Mouse (Mus musculus) urinary bladder, adult 2 months (tissue): ENCODE results near the gene Mtmr12. TPM values are rescaled to one million over a fixed set of nuclear protein-coding genes. Genes with fewer than 3 reads are reported as not detected.
"Not testable (repeated sequence)": the region's sequence is repeated elsewhere in the genome, so short reads cannot be mapped to it uniquely, and the experiment has no call there.

Experiments used
- DNase-seq: peaks from one replicate; pipeline ENCODE4 v3.0.0; 2022; ENCODE audit warnings: low spot score
- polyA plus RNA-seq: library from polyadenylated mRNA; depleted of rRNA; stranded (reverse); fragments of >200 nt; gene quantifications from 2 replicates; pipeline ENCODE4 v1.2.3, GENCODE M21; 2012

Gene Mtmr12
- polyA plus RNA-seq, 1 experiment, result 13.7 TPM

- DNase-seq, result no peak
Measured at GRCm38 (mm10) chr15:12211577-12211976, 6.7 kb downstream of the Mtmr12 start.

- DNase-seq, result no peak
Measured at GRCm38 (mm10) chr15:12212266-12212665, 7.4 kb downstream of the Mtmr12 start.

- DNase-seq, result no peak
Measured at GRCm38 (mm10) chr15:12214531-12215414, 9.9 kb downstream of the Mtmr12 start.

GRCm38 (mm10) chr15:12215415-12215718 lies 10.5 kb downstream of the Mtmr12 start:
- no peak for DNase-seq

DNA sequence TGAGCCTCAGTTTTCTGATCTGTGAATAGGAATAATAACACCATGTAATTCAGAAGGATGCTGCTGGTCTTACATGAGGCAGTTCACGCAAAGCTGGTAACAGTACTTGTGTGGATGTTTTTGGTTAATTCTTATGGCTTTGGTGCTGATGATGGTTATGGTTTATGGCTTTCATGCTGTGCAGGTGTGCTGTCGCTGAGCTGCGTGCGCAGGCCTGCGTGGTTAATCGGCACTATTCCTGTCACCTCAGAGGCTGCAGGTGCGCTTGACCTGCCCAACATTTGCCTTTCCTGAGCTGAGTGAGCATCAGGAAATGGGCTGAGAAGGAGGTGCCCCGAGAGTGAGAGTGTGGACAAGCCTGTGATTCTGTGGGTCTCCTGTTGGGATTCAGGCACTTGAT lies 11.3 kb downstream of the Mtmr12 start:
- DNase-seq, result no peak

DNA sequence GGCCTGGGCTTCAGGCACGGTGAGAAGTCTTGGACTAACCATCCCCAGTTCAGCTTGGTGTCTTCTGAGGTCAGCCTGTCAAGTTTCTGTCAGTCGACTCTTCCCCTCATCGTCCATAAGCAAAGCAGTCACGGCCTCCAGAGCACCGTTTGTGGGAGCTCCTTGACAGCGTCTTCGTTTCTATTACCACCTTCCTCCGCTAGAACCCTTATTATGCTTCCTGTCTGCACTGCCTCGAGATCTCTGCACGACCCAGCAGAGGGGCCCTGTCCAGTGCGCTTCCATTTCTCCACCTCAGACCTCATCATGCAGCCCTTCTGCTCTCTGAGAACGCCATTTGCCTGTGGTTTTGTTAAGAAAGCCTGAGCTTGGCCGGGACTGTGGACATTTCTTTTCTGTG lies 12.0 kb downstream of the Mtmr12 start:
- DNase-seq, result no peak

GRCm38 (mm10) chr15:12217332-12217731 lies 12.5 kb downstream of the Mtmr12 start:
- not testable (repeated sequence) for DNase-seq

GRCm38 (mm10) chr15:12217849-12218248 lies 13.0 kb downstream of the Mtmr12 start:
- no peak for DNase-seq

- DNase-seq, result no peak
Measured at GRCm38 (mm10) chr15:12218583-12219382, 14.0 kb downstream of the Mtmr12 start.

GRCm38 (mm10) chr15:12221131-12221530 lies 16.3 kb downstream of the Mtmr12 start:
- DNase-seq, result no peak

DNA sequence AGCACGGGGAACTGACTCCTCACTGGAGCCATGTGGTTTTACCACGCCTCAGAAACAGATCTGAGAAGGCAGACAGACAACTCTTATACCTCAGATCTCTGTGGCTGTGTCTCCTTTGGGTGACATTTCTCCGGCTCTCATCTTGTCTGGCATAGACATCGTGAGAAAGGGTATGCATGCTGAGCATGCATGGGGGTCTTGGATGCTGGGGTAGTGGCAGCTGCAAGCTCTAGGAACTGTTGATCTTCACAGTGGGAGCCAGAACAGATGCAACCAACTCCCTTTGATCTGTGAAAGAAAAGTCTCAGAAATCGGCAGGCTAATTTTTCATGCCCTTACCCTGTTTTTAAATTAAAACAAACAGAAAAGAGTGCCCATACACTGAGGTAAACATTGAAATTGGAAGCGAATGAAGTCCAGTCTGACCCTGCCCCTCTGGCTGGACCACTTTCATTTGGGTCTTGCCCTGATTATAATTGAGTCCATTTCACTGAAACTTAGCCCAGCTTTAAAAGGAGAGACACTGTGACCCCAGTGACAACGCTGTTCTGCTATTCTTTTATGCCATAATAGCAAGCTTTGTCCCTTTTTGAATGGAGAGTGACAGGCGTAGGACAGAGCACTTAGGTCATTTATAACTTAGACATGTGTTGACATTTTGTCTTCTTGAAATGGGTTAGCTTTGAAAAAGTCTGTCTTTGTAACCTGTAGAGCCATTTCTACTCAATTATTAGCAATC lies 17.9 kb downstream of the Mtmr12 start:
- DNase-seq, result no peak

GRCm38 (mm10) chr15:12223393-12223792 lies 18.6 kb downstream of the Mtmr12 start:
- DNase-seq, result no peak

GRCm38 (mm10) chr15:12224239-12224638 lies 19.4 kb downstream of the Mtmr12 start:
- no peak for DNase-seq

DNA sequence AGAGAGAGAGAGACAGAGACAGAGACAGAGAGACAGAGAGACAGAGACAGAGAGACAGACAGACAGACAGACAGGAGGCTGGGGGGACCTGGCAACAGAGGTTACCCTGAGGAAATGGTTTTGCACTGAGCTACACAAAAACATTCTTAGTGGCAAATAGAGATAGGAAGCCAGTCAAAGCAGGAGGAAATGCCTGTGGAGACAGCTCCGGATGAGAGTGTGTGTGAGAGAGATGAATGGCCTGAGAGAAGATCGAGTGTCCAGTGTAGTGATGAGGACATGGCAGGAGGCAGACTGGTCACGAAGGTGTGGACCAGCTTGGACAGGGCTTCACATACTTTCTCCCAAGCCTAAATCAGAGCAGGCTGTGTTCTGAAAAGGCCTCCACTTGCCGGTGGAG lies 20.2 kb downstream of the Mtmr12 start:
- DNase-seq, result no peak

DNA sequence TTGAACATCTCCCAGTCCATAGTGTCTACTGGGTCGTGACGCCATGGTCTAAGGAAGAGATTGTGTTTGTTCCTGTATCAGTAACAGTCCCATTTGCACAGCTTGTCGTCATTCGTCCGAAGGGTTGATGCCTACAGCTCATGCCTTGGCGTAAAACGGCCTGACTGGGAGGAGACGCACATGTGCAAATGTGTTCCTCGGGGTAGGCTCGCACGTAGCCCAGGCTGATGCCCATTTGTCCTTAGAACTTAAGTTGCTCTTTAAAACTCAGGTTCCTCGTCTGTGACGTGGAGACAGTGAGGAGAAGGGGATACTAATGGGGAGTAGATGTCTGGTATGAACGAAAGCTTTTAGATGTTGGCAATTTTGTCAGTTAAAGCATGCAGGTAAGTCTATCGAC lies 22.1 kb downstream of the Mtmr12 start:
- no peak for DNase-seq

GRCm38 (mm10) chr15:12227355-12227754 lies 22.5 kb downstream of the Mtmr12 start:
- no peak for DNase-seq

GRCm38 (mm10) chr15:12229603-12230242 lies 24.9 kb downstream of the Mtmr12 start:
- no peak for DNase-seq

- DNase-seq, result no peak
Measured at GRCm38 (mm10) chr15:12230243-12230935, 25.6 kb downstream of the Mtmr12 start.

GRCm38 (mm10) chr15:12231462-12231861 lies 26.6 kb downstream of the Mtmr12 start:
- no peak for DNase-seq

DNA sequence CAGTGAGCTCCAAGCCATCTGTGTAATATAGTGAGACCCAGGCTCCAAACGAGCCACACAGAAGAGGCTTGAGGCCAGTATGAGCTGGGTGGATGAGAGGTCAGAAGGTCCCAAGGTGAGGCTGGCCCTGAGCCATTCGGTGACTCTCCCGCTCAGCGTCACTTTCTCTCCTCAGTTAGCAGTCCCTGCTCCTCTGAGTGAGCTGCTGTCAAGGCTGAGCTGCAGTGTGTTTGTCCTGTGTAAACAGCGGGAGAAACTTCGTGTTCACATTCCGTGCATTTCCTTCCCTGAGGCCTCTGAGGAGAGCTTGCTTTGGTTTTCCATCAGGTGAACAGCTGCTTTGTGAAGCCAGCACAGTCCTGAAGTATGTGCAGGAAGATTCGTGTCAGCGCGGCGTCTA lies 27.6 kb downstream of the Mtmr12 start:
- DNase-seq, result no peak

- no peak for DNase-seq
Measured at GRCm38 (mm10) chr15:12233021-12233420, 28.2 kb downstream of the Mtmr12 start.
